Mouse (Mus musculus): ENCODE results near the gene Ccm2. TPM values are rescaled to one million over a fixed set of nuclear protein-coding genes. Genes with fewer than 3 reads are reported as not detected.

Gene Ccm2
- polyA plus RNA-seq, 3 experiments from 2014 or later = 98.6 to 202 (median 183) TPM

DNA sequence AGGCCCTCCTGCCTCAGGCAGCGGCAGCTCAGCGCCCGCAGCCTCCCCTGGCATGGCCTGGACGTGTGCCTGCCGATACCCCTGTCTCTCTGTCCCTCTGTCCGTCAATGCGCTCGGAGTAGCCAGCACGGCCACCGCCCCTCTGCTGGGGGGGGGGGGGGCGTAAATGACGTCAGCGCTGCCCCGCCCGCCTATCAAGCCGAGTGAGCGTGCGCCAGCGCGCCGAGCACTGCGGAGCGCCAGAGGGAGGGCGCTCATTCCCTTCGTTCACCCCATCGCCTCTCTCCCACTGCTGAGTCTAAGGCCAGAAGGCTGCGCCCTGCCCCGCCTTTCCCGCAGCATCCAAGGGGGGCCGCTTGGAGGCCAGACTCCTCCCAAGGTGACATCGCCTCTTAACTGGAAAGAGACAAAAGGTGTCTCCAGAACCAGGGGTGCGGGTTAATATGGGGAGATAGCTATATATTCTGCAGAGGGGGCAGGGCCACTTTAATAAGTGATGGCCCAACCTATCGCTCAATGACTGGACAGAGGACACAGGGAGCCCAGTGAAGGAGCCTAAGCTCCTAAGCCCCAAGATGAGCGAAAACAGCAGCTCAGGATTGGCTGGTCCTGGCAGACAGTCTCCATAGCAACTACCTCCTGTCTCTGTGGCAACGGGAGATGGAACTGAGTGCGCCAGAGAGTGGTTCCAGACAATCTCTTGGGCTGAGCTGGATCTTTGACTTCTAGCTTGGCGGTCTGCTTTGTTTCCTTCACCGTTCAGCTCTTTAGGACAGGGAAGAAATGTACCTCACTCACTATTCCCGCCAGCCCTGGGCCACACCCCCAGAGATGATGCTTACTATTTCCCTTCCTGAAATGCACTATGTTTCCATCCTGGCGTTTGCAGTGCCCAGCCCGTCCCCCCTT, 59.1 kb downstream of the Ccm2 start, which contains the start of gene Nacad:
Nacad (minus strand) TSS at position 563 of the 909 bp plus-strand sequence.
- ATAC-seq = peak; percentile 17

DNA sequence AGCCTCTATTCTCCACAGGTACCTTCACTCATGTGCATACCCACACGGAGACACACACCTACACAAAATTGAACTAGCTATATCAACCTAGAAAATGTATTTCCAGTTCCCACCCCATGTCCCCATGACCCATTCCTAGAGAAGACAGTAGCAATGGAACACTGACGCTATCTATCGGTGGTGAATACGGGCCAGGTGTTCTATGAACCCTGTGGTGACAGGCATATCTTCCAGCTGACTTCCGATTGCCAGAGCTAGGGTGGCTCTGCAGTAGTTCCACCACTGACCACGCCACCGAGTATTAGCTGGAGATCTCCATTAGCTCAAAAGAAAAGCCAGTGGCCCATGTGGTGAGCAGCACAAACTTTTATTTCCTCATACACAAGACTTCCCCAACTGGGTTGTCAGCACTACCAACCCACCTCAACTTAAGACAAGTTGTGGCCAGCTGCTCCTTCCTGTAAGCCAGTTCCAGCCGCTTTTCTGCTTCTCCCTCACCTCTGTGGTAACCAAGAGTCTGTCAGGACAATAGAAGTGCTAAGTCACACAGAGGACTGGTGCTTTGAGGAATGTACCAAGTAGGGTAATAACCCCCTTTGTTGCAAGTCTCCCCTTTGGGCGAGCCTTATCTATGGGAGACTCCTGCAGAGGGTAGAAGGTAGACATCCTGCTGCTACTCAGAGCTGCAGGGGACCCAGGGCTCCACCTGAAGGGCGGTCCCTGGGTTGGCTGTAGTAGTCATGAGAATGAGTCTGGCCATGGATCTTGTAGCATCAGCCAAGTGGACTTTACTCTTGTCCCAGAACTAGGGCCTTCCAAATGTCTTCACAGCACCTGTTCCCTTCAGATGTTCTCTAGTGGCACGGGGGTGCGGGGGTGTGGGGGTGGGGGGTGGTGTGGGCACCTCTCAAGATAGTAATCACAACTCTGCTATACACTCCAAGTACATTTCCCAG, 68.8 kb downstream of the Ccm2 start:
- no peak for ATAC-seq

DNA sequence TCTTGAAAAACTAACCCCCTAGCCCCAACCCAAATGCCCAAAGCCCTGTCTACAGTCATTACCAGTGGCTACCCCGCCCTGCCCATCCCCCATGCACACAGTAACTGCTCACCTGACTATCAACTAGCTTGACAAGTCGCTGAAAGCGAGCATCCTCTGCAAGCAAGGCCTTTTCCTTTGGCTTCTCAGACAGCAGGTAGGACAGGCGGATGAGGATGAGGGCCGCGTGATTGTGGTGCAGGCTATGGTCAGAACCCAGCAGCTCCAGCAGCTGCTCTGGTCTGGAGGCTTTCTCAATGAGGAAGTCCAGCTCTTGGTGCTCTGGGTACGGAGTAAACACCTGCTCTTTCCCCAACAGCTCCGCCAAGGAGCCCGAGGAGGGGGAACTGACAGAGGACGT, 77.0 kb downstream of the Ccm2 start:
- ATAC-seq = no peak

DNA sequence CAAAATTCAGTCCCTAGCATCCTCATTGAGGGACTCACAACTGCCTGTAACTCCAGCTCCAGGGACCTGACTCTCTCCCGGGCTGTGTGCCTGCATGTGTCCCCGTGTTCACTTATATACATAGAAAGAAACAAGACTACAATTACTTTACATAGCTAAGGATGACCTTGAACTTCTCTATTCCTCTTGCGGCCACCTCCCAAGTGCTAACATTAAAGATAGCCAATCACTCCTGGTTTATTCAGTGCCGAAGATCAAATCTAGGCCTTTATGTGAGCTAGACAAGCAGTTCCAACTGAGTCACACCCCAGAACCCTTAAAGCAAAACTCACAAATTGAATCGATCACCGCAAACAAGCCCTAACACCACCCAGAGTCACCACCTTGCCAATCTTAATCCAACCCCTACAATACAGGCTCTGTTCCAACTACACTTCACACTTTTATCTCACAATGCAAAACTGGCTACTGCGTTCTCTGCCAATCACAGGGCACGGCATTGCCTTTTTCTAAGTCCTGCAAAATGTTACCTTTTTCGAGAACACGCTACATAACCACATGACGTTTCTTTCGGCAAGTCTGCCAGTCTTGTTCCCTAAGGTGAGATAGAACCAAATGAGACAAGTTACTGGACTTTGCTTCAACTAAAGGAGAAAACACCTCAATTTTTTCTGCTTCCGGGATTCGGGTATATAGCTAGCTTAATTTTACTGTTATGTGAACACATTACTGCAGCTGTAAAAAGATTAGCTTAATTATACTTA, 78.1 kb downstream of the Ccm2 start:
- no peak for ATAC-seq

DNA sequence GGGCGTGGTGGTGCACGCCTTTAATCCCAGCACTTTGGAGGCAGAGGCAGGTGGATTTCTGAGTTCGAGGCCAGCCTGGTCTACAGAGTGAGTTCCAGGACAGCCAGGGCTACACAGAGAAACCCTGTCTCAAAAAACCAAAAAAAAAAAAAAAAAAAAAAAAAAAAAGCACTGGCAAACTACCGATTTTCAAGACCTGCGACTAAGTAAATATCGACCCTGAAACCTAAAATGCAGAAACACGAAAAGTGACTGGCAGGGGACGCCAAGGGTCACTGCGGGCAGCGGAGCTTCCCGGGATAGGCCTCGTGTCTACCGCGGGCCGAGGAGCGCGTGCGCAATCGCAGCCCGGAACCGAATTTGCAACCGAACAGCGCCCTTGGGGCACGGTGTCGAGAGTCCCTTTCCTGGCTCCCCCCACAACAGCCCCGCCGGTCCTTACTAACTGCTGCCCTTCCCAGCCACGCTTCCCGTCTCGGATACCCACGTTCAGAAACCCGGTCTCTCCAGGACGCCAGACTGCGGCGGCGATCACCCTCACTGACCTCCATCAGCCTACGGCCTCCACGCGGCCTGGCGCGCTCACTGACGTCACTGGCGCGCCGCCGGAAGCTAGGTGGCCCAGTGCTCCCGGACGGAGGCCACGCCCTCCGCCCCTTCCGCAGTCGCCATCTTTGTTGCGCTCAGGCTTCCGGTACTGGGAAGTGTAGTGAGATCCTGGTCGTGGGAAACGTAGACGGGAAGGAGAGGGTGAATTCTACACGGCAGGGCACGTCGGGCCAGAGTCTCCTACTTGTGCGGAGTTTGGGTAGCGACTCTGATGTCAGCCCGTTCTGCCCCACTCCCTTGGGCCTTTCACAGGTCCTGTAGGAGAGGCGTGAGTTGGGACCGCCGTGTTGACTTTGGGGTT, 79.0 kb downstream of the Ccm2 start, which contains the start of gene Tbrg4:
Tbrg4 (minus strand) TSS at position 590 of the 910 bp plus-strand sequence.
- ATAC-seq = peak; percentile 84

DNA sequence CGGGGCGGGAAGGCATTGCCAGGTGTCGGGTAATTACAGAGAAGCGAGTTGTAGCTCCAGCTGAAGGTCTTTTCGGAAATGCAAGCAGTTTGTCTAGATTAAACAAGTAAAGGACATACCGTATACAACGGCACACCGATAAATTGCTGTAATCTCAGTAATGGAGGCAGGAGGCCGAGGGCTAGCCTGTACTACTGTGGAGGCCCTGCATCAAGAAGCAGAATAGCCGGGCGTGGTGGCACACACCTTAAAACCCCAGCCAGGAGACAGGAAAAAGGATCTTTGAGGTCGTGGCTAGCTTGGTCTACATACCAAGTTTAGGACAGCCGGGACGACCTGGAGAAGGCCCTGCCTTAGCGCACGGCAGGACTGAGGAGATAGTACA, 79.7 kb downstream of the Ccm2 start:
- ATAC-seq = no peak

DNA sequence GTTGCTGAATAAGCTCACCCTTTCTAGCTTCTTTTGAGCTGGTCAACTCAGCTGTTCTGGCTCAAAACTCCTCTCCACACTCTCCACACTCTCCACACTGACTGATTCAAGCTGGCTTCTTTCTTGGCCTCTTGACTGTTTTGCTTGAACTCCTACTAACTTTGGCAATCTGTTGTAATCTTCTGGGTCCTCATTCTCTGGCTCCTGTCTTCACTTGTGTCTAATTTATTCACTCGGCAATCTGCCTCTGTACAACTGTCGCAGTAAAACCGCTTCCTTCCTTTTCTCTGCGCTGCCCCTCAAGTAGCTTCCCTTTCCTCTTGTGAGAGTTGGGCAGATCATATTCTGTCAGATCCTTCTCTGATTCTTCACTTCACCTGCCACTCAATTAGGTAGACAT, 81.0 kb downstream of the Ccm2 start:
- ATAC-seq = peak; percentile 33

DNA sequence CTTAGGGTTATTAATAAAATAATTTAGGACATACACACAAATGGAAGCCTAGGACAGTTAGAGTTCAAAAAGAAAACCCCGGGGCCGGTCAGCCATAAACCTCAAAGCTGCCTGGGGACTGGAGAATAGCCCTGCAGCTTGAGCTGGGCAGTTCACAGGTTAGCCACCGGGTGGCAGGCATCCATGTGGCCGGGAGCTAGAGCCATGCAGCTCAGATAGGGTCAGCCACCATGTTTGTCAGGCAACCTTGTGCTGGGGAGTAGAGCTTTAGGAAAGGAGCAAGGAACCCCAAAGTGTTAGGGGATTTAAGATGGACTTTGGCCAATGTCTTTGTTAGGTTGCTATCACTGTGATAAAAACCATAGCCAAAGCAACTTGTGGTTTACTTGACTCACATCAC, 81.9 kb downstream of the Ccm2 start:
- no peak for ATAC-seq

DNA sequence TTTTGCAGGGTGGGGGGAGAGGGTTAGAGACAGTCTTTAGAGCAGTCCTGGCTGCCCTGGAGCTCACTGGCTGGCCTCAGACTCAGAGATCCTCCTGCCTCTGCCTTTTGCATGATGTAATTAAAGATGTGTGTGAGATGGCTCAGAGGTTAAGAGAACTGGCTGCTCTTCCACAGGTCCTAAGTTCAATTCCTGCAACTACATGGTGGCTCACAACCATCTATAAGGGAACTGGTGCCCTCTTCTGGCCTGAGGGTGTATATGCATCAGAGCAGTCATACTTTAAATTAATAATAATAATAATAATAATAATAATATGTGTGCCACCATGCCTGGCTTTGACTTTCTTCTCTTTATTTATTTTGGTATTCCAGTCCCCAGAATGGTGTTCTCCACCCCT, 83.0 kb downstream of the Ccm2 start:
- no peak for ATAC-seq

DNA sequence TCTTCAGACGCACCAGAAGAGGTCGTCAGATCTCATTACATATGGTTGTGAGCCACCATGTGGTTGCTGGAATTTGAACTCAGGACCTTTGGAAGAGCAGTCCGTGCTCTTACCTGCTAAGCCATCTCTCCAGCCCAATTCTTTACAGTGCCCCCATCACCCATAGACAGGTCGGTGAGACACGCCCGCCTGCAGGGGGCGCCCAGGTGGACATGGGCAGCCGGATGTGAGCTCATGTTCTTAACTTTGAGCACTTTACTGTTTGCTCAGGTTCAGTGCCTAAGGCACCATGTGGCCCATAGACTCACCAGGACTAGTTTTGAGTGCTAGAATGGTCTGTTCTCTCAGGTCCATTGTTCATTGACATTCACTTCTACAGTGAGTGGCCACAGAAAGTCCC, 89.5 kb downstream of the Ccm2 start:
- ATAC-seq = no peak

DNA sequence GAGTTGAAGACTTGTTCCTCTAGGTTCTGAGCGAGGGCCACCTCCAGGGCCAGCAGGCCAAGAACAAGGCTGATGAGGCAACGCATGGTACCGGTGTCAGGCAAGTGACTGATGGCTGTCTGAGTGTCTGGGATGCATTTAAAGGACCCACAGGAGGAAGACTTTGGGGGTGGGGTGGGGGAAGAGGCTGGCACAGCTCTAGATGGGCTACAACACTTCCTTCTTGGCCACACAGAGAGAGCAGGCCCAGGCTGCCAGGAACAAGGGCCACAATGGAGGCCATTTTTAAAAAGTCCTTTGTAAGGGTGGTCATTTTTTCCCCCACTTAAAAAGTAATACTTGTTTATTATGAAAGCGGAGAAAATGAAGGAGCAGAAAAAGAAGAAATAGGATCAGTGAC, 91.8 kb downstream of the Ccm2 start, which contains the start of gene Wap:
Wap (minus strand) TSS at position 101 of the 400 bp plus-strand sequence.
- ATAC-seq = no peak

DNA sequence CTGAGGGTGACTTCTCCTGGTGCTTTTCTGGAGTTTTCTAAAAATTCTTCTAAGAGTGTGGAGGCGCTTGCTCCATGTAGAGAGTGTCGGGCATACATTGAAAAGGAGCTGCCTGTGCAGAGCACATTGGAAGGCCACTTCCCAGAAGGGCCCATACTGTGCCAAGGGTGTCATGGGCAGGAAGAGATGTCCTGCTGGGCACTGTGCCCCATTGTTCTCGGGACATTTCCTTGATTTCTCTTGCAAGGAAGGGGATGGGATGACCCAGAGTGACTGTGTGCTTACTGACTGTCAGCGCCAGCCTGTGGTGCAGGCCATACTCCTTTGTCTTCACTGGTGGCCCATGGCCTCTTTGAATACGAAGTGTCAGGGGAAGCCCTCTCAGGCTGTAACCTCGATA, 92.4 kb downstream of the Ccm2 start:
- no peak for ATAC-seq

DNA sequence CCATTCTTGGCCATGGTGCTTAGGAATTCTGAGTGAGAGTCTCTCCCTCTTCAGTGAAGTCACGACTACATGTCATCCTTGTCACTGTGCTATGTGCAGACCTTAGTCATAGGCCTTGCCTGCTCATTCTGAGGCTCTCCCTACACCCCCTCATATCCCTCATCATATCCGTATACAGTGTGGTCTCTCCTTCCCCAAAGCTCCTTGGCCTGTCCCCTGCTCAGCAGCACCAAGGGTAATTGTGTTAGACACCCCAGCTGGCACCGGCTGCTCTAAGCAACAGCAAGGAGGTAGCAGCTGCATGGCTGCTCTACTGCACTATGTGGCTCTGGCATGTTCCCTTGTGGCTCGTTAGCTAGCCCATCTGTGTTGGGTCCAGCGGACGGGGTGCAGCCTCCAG, 97.9 kb downstream of the Ccm2 start:
- no peak for ATAC-seq

Other genes starting within 250 kb of the Ccm2 start
- gene Zmiz2, start 157.8 kb upstream of the Ccm2 start, polyA plus RNA-seq (2017; shearing (Covaris generic)) = 10 to 100 TPM; 40.6 to 60.2 (median 44.9) TPM
- gene Ppia, start 131.4 kb upstream of the Ccm2 start, polyA plus RNA-seq (2017; shearing (Covaris generic)) = 1,000 to 10,000 TPM; 2,486 to 3,282 (median 2,929) TPM
- 100 to 1,000 TPM; 131 to 311 (median 156) TPM for gene H2afv, start 102.4 kb upstream of the Ccm2 start, polyA plus RNA-seq (2017; shearing (Covaris generic))
- gene Purb, start 71.0 kb upstream of the Ccm2 start, polyA plus RNA-seq (2017; shearing (Covaris generic)) = 10 to 100 TPM; 21.0 to 26.1 (median 23.7) TPM
- 100 to 1,000 TPM; 117 to 248 (median 132) TPM for gene Myo1g, start 25.9 kb upstream of the Ccm2 start, polyA plus RNA-seq (2017; shearing (Covaris generic))
- not detected for gene Nacad, start 59.2 kb downstream of the Ccm2 start, polyA plus RNA-seq (2017; shearing (Covaris generic))
- 10 to 100 TPM; 29.0 to 32.2 (median 31.4) TPM for gene Tbrg4, start 79.2 kb downstream of the Ccm2 start, polyA plus RNA-seq (2017; shearing (Covaris generic))
- gene Wap, start 91.8 kb downstream of the Ccm2 start, polyA plus RNA-seq (2017; shearing (Covaris generic)) = not detected
- 1 to 10 TPM; 4.2 to 6.8 (median 5.6) TPM for gene Ramp3, start 111.6 kb downstream of the Ccm2 start, polyA plus RNA-seq (2017; shearing (Covaris generic))

All from inflammation-experienced regulatory T-cells, adult 6 months (primary cell).